Mouse (Mus musculus): ENCODE data around the gene Odf3l1.
A peak's percentile ranks its signal among the peaks of the same experiment; 100 is the strongest.

- peak; percentile 27 for TF ChIP-seq CTCF (conservative IDR thresholded peaks at IDR 0.05; ENCODE audit: low read length)
- no peak for TF ChIP-seq NANOG (IDR thresholded peaks at IDR 0.05; ENCODE audit: borderline replicate concordance, low read length)
- TF ChIP-seq POU5F1 (IDR thresholded peaks at IDR 0.05; ENCODE audit: borderline replicate concordance, low read length), result no peak
These were observed 39.6 kb downstream of the Odf3l1 start for GRCm38 (mm10) chr9:56824900-56825299.
